17 mouse cellular contexts compared by ENCODE assay signal in genomic region chr12:108394534-108395284, GRCm38 (mm10). TPM values are rescaled to one million over a fixed set of nuclear protein-coding genes. Genes with fewer than 3 reads are reported as not detected.
DNase-seq lines count a peak whose midpoint lies in the region; ATAC-seq and TF ChIP-seq lines count a peak whose summit lies in the region.
"Had no signal": no experiment of that assay in that cellular context is flagged by ENCODE, and none has a peak within 500 bp of the region (broad histone marks: within the 10 kb centered on the region; RNA-seq: fewer than 3 reads in every experiment).

No protein-coding gene starts in this region.

- H3ac ChIP-seq in myocyte (ENCODE audit: control insufficient read depth, insufficient read length) = no peak overlapping the region

- H3K36me3 ChIP-seq in hindbrain, embryonic 13.5 days = no peaks in the 10 kb centered on the region
- no peaks in the 10 kb centered on the region for H3K36me3 ChIP-seq in hindbrain, embryonic 11.5 days (ENCODE audit: control insufficient read depth, insufficient read depth, low read length)
- no peaks in the 10 kb centered on the region for H3K36me3 ChIP-seq in midbrain, embryonic 10.5 days
- no peaks in the 10 kb centered on the region for H3K36me3 ChIP-seq in midbrain, postnatal 0 days (ENCODE audit: insufficient read depth, low read length)
- no peaks in the 10 kb centered on the region for H3K36me3 ChIP-seq in hindbrain, embryonic 14.5 days (replicated peaks; ENCODE audit: control insufficient read depth, insufficient read depth)
- no peaks in the 10 kb centered on the region for H3K36me3 ChIP-seq in myocyte (ENCODE audit: control insufficient read depth, insufficient read depth)
- H3K36me3 ChIP-seq in thymus, adult 2 months (ENCODE audit: control insufficient read depth, insufficient read depth, low read length) = no peaks in the 10 kb centered on the region
- H3K36me3 ChIP-seq: embryonic facial prominence, embryonic 12.5 days; heart, embryonic 13.5 days; liver, embryonic 12.5 days had no signal

- WGBS in hindbrain, embryonic 13.5 days = 92% methylated on average over 17 of the region's 17 CpGs
- 90% methylated on average over 17 of the region's 17 CpGs for WGBS in hindbrain, embryonic 11.5 days
- WGBS in midbrain, embryonic 10.5 days = 88% methylated on average over 17 of the region's 17 CpGs
- WGBS in midbrain, postnatal 0 days = 87% methylated on average over 17 of the region's 17 CpGs
- 89% methylated on average over 17 of the region's 17 CpGs for WGBS in hindbrain, embryonic 14.5 days
- 85% methylated on average over 17 of the region's 17 CpGs for WGBS in thymus, adult 2 months

- H3K4me3 ChIP-seq in hindbrain, embryonic 13.5 days = no peak overlapping the region
- no peak overlapping the region for H3K4me3 ChIP-seq in hindbrain, embryonic 11.5 days (ENCODE audit: low read depth, low read length)
- H3K4me3 ChIP-seq in midbrain, embryonic 10.5 days = no peak overlapping the region
- no peak overlapping the region for H3K4me3 ChIP-seq in midbrain, postnatal 0 days (ENCODE audit: low read depth, low read length)
- H3K4me3 ChIP-seq in hindbrain, embryonic 14.5 days (replicated peaks; ENCODE audit: low read length) = no peak overlapping the region
- no peak overlapping the region for H3K4me3 ChIP-seq in myocyte
- no peak overlapping the region for H3K4me3 ChIP-seq in thymus, adult 2 months (ENCODE audit: control insufficient read depth, insufficient read depth, low read length)
- H3K4me3 ChIP-seq: embryonic facial prominence, embryonic 12.5 days; heart, embryonic 13.5 days; liver, embryonic 12.5 days had no signal

- no peak for ATAC-seq in hindbrain, embryonic 13.5 days (ENCODE audit: low FRiP score)
- no peak for ATAC-seq in hindbrain, embryonic 11.5 days (ENCODE audit: low FRiP score)
- ATAC-seq in midbrain, postnatal 0 days (ENCODE audit: low FRiP score) = no peak
- ATAC-seq in hindbrain, embryonic 14.5 days (ENCODE audit: low FRiP score) = no peak
- ATAC-seq: liver, embryonic 12.5 days had no signal

- no peak for TF ChIP-seq CTCF in midbrain, postnatal 0 days (IDR thresholded peaks at IDR 0.05)
- no peak for TF ChIP-seq CTCF in thymus, adult 2 months (IDR thresholded peaks at IDR 0.05; ENCODE audit: borderline replicate concordance, control insufficient read depth, extremely low read depth, insufficient read depth, low read length, poor library complexity)

- no peaks in the 10 kb centered on the region for H3K9me3 ChIP-seq in hindbrain, embryonic 13.5 days
- no peaks in the 10 kb centered on the region for H3K9me3 ChIP-seq in hindbrain, embryonic 11.5 days (ENCODE audit: control insufficient read depth, low read length)
- no peaks in the 10 kb centered on the region for H3K9me3 ChIP-seq in midbrain, embryonic 10.5 days (replicated peaks)
- no peaks in the 10 kb centered on the region for H3K9me3 ChIP-seq in midbrain, postnatal 0 days (ENCODE audit: low read length)
- no peaks in the 10 kb centered on the region for H3K9me3 ChIP-seq in hindbrain, embryonic 14.5 days (ENCODE audit: control insufficient read depth, low read length)
- H3K9me3 ChIP-seq: embryonic facial prominence, embryonic 12.5 days; heart, embryonic 13.5 days; liver, embryonic 12.5 days had no signal

- H3K4me1 ChIP-seq in hindbrain, embryonic 13.5 days (replicated peaks) = peaks cover 41% of the 10 kb centered on the region
- peaks cover 5% of the 10 kb centered on the region; the same call in 1 of the 2 replicates for H3K4me1 ChIP-seq in hindbrain, embryonic 11.5 days (replicated peaks; ENCODE audit: control insufficient read depth, insufficient read depth, low read length)
- H3K4me1 ChIP-seq in midbrain, embryonic 10.5 days = peaks cover 54% of the 10 kb centered on the region
- H3K4me1 ChIP-seq in midbrain, postnatal 0 days (ENCODE audit: insufficient read depth, low read length) = peaks cover 18% of the 10 kb centered on the region
- H3K4me1 ChIP-seq in hindbrain, embryonic 14.5 days (replicated peaks; ENCODE audit: control insufficient read depth, insufficient read depth, low read length) = peaks cover 10% of the 10 kb centered on the region
- H3K4me1 ChIP-seq in thymus, adult 2 months (replicated peaks; ENCODE audit: control insufficient read depth, insufficient read depth, low read length) = no peaks in the 10 kb centered on the region
- H3K4me1 ChIP-seq: liver, embryonic 12.5 days had no signal

- no peak overlapping the region for H3K4me2 ChIP-seq in hindbrain, embryonic 13.5 days
- no peak overlapping the region for H3K4me2 ChIP-seq in hindbrain, embryonic 11.5 days (replicated peaks; ENCODE audit: low read depth, low read length)
- H3K4me2 ChIP-seq in midbrain, postnatal 0 days (ENCODE audit: low read depth, low read length, poor library complexity, severe bottlenecking) = no peak overlapping the region
- H3K4me2 ChIP-seq in hindbrain, embryonic 14.5 days (replicated peaks) = no peak overlapping the region
- H3K4me2 ChIP-seq in myocyte (ENCODE audit: low read depth) = peak overlapping the region; percentile 77
- H3K4me2 ChIP-seq: embryonic facial prominence, embryonic 12.5 days; heart, embryonic 13.5 days; liver, embryonic 12.5 days had no signal

- H3K79me2 ChIP-seq in myocyte (ENCODE audit: control insufficient read depth, insufficient read depth) = no peaks in the 10 kb centered on the region

- TF ChIP-seq POLR2A in myocyte (IDR thresholded peaks at IDR 0.05; ENCODE audit: insufficient read length, low read depth) = no peak
- no peak for TF ChIP-seq POLR2A in thymus, adult 2 months (IDR thresholded peaks at IDR 0.05; ENCODE audit: control insufficient read depth, extremely low read depth, insufficient read depth, low read length, poor library complexity)

- no peak overlapping the region for H3K9ac ChIP-seq in hindbrain, embryonic 13.5 days
- no peak overlapping the region for H3K9ac ChIP-seq in hindbrain, embryonic 11.5 days (ENCODE audit: low read depth, low read length)
- H3K9ac ChIP-seq in midbrain, postnatal 0 days (replicated peaks; ENCODE audit: low read length, poor library complexity, severe bottlenecking) = no peak overlapping the region
- no peak overlapping the region for H3K9ac ChIP-seq in hindbrain, embryonic 14.5 days
- H3K9ac ChIP-seq: embryonic facial prominence, embryonic 12.5 days; heart, embryonic 13.5 days; liver, embryonic 12.5 days had no signal

- H3K27me3 ChIP-seq in hindbrain, embryonic 13.5 days = no peaks in the 10 kb centered on the region; the same call in 1 of the 2 replicates
- no peaks in the 10 kb centered on the region for H3K27me3 ChIP-seq in hindbrain, embryonic 11.5 days (ENCODE audit: control insufficient read depth, insufficient read depth, low read length)
- H3K27me3 ChIP-seq in midbrain, embryonic 10.5 days (ENCODE audit: low read depth, poor library complexity, severe bottlenecking) = no peaks in the 10 kb centered on the region
- no peaks in the 10 kb centered on the region for H3K27me3 ChIP-seq in midbrain, postnatal 0 days (ENCODE audit: insufficient read depth, low read length)
- H3K27me3 ChIP-seq in hindbrain, embryonic 14.5 days (ENCODE audit: control insufficient read depth, insufficient read depth, low read length) = no peaks in the 10 kb centered on the region
- no peaks in the 10 kb centered on the region for H3K27me3 ChIP-seq in myocyte (ENCODE audit: control insufficient read depth, insufficient read depth, insufficient read length)
- no peaks in the 10 kb centered on the region for H3K27me3 ChIP-seq in thymus, adult 2 months (ENCODE audit: control insufficient read depth, insufficient read depth, low read length)
- H3K27me3 ChIP-seq: embryonic facial prominence, embryonic 12.5 days; heart, embryonic 13.5 days; liver, embryonic 12.5 days had no signal

- peak overlapping the region; percentile 86 for H3K27ac ChIP-seq in hindbrain, embryonic 13.5 days
- no peak overlapping the region for H3K27ac ChIP-seq in hindbrain, embryonic 11.5 days (ENCODE audit: low read depth, low read length)
- peak overlapping the region; percentile 88 for H3K27ac ChIP-seq in midbrain, embryonic 10.5 days (replicated peaks)
- H3K27ac ChIP-seq in midbrain, postnatal 0 days (ENCODE audit: low read depth, low read length) = no peak overlapping the region
- peak overlapping the region; percentile 76; the same call in 1 of the 2 replicates for H3K27ac ChIP-seq in hindbrain, embryonic 14.5 days
- H3K27ac ChIP-seq in thymus, adult 2 months (ENCODE audit: control insufficient read depth, insufficient read depth, low read length) = no peak overlapping the region
- H3K27ac ChIP-seq: embryonic facial prominence, embryonic 12.5 days; liver, embryonic 12.5 days had no signal

- no peak for DNase-seq in hindbrain, embryonic 11.5 days (ENCODE audit: low spot score)
- no peak for DNase-seq in midbrain, embryonic 10.5 days (ENCODE audit: low spot score)
- no peak for DNase-seq in midbrain, postnatal 0 days (ENCODE audit: low spot score)
- no peak for DNase-seq in hindbrain, embryonic 14.5 days (ENCODE audit: low spot score)
- no peak for DNase-seq in retina, embryonic 14.5 days (ENCODE audit: low spot score)
- DNase-seq in thymus, adult 2 months = no peak
- DNase-seq: cerebellum, postnatal 36 days; gastrocnemius, postnatal 25 days; lung, postnatal 10 days; right cerebral cortex, postnatal 14 days; thymus, adult 18-20 months had no signal

TF ChIP-seq in myocyte, 11 proteins besides CTCF, POLR2A, EP300 and RAD21:
- TF ChIP-seq MYOD1 (IDR thresholded peaks at IDR 0.05; ENCODE audit: control insufficient read depth in 1 of 3, insufficient read length in 2 of 3, low read depth in 2 of 3) (no peak), TCF3 (IDR thresholded peaks at IDR 0.05; ENCODE audit: insufficient read length, low read depth) (no peak), USF1 (IDR thresholded peaks at IDR 0.05; ENCODE audit: low read depth) (peak; percentile 75), CEBPB (IDR thresholded peaks at IDR 0.05; ENCODE audit: insufficient read depth, poor library complexity, severe bottlenecking) (peak; percentile 97), MYOG (IDR thresholded peaks at IDR 0.05; ENCODE audit: control insufficient read depth in 1 of 3, insufficient read depth in 1 of 3, insufficient read length in 2 of 3, low read depth in 2 of 3) (no peak)

RNA-seq across cellular contexts. Expression of gene Eml1, which starts 24.0 kb away (rescaled TPM):
- polyA plus RNA-seq in hindbrain, embryonic 13.5 days (2015; fragmentation: Nextera tagmentation; extraction: Ambion mirVana) = 58.7 and 61.9 TPM in 2 replicates
- polyA plus RNA-seq in hindbrain, embryonic 11.5 days (2014; fragmentation: Nextera tagmentation; extraction: Ambion mirVana) = 91.3 and 107 TPM in 2 replicates
- 121 and 123 TPM in 2 replicates for polyA plus RNA-seq in midbrain, embryonic 10.5 days (2016; fragmentation: Nextera tagmentation; extraction: Ambion mirVana)
- 43.9 and 52.0 TPM in 2 replicates for total RNA-seq in midbrain, postnatal 0 days (2014; rRNA removed)
- polyA plus RNA-seq in midbrain, postnatal 0 days (2015; fragmentation: Nextera tagmentation; extraction: Ambion mirVana) = 34.0 and 37.4 TPM in 2 replicates
- 55.1 and 61.8 TPM in 2 replicates for polyA plus RNA-seq in hindbrain, embryonic 14.5 days (2014; fragmentation: Nextera tagmentation; extraction: Ambion mirVana)
- polyA plus RNA-seq in myocyte (2012; fragmentation: generic; extraction: Trizol) = 33.4 TPM
- 4.9 and 6.4 TPM in 2 replicates for polyA plus RNA-seq in thymus, adult 2 months (2012; rRNA removed)
- total RNA-seq: MEL had no signal

Comparison
In these comparisons a context has a peak if more than half of its experiments do, and no peak if none do; other contexts are left out.
1. H3K27ac ChIP-seq: peak in hindbrain, embryonic 13.5 days (single experiment), midbrain, embryonic 10.5 days (single experiment) and hindbrain, embryonic 14.5 days (single experiment); none in hindbrain, embryonic 11.5 days (single experiment), midbrain, postnatal 0 days (single experiment) and thymus, adult 2 months (single experiment).